Mouse (Mus musculus) E14TG2a.4 (cell line): Measurements from ENCODE around the gene Cnih4.

Experiments
- CTCF ChIP-seq: conservative IDR thresholded peaks from 2 replicates; pipeline ENCODE4 v1.5.1; 2014; ENCODE audit warnings: low read length
- NANOG ChIP-seq: IDR thresholded peaks from 2 replicates; pipeline ENCODE4 v1.6.1; 2014; ENCODE audit warnings: borderline replicate concordance, low read length, mixed read lengths

DNA sequence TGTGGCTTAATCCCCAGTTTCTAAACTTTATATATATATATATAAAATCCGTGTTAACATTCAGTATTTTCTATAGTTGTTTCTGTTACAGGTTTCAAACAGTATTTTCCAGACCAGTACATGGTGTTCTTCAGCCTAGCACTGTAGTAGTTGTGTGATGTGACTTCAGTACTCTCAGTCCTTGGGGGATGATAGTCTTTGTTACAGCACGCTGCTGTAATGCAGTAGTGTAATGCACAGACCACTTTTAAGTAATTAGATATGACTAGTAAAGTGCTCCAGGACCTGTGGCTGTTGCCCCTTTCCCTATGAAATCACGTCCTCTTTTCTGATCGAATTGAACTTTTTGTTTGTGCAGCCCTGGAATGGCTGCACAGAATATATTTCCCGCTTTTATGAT, 7.0 kb downstream of the Cnih4 start:
- TF ChIP-seq CTCF = no peak
- no peak for TF ChIP-seq NANOG
